Mouse (Mus musculus) myocyte (in vitro differentiated cells): ENCODE data around the gene Rbfox1. TPM values are rescaled to one million over a fixed set of nuclear protein-coding genes. Genes with fewer than 3 reads are reported as not detected.

Experiments
- H3K27me3 ChIP-seq: one replicate; pipeline ENCODE4 v1.6.1; 2011; ENCODE audit not compliant: control insufficient read depth, insufficient read depth, insufficient read length
- H3K36me3 ChIP-seq: one replicate; pipeline ENCODE4 v1.6.1; 2011; ENCODE audit not compliant: control insufficient read depth, insufficient read depth
- H3K4me2 ChIP-seq: one replicate; pipeline ENCODE4 v1.6.1; 2011; ENCODE audit warnings: low read depth, control low read depth
- H3K4me3 ChIP-seq: one replicate; pipeline ENCODE4 v1.5.1; 2011; ENCODE audit warnings: mild to moderate bottlenecking, control low read depth, moderate library complexity
- H3K79me2 ChIP-seq: one replicate; pipeline ENCODE4 v1.6.1; 2011; ENCODE audit not compliant: control insufficient read depth, insufficient read depth
- H3ac ChIP-seq: one replicate; pipeline ENCODE4 v1.6.1; 2011; ENCODE audit not compliant: control insufficient read depth, insufficient read length
- CEBPB ChIP-seq: IDR thresholded peaks from 2 replicates; pipeline ENCODE4 v1.6.1; 2011; ENCODE audit warnings: mild to moderate bottlenecking, moderate library complexity; ENCODE audit not compliant: poor library complexity, insufficient read depth, severe bottlenecking
- E2F4 ChIP-seq: IDR thresholded peaks from one replicate; pipeline ENCODE4 v1.6.1; 2011; ENCODE audit warnings: mild to moderate bottlenecking, control low read depth, moderate library complexity; ENCODE audit not compliant: insufficient read depth
- MAX ChIP-seq: IDR thresholded peaks from one replicate; pipeline ENCODE4 v1.6.1; 2011; ENCODE audit warnings: low read depth, mild to moderate bottlenecking, control low read depth
- MYOD1 ChIP-seq, 3 experiments: IDR thresholded peaks; one replicate each; pipeline ENCODE4 v1.6.1; 2011; ENCODE audit warnings: control low read depth in 2 of 3, low read depth in 2 of 3, mild to moderate bottlenecking in 2 of 3, moderate library complexity in 1 of 3; ENCODE audit not compliant: insufficient read length in 2 of 3, control insufficient read depth in 1 of 3
- MYOG ChIP-seq, 3 experiments: IDR thresholded peaks; one replicate each; pipeline ENCODE4 v1.6.1; 2011; ENCODE audit warnings: control low read depth in 2 of 3, low read depth in 2 of 3, mild to moderate bottlenecking in 2 of 3; ENCODE audit not compliant: insufficient read length in 2 of 3, control insufficient read depth in 1 of 3, insufficient read depth in 1 of 3
- POLR2A ChIP-seq: IDR thresholded peaks from one replicate; pipeline ENCODE4 v1.6.1; 2011; ENCODE audit warnings: low read depth, mild to moderate bottlenecking, control low read depth, moderate library complexity; ENCODE audit not compliant: insufficient read length
- POLR2AphosphoS2 ChIP-seq: IDR thresholded peaks from one replicate; pipeline ENCODE4 v1.6.1; 2011; ENCODE audit warnings: low read depth, control low read depth; ENCODE audit not compliant: insufficient read length
- REST ChIP-seq: IDR thresholded peaks from one replicate; pipeline ENCODE4 v1.6.1; 2011; ENCODE audit warnings: mild to moderate bottlenecking, control low read depth, moderate library complexity; ENCODE audit not compliant: insufficient read depth, insufficient read length
- SRF ChIP-seq: IDR thresholded peaks from one replicate; pipeline ENCODE4 v1.6.1; 2011; ENCODE audit warnings: low read depth; ENCODE audit not compliant: control insufficient read depth, insufficient read length
- TCF12 ChIP-seq: IDR thresholded peaks from one replicate; pipeline ENCODE4 v1.6.1; 2011; ENCODE audit warnings: mild to moderate bottlenecking, control low read depth; ENCODE audit not compliant: poor library complexity, insufficient read depth, severe bottlenecking
- TCF3 ChIP-seq: IDR thresholded peaks from one replicate; pipeline ENCODE4 v1.6.1; 2011; ENCODE audit warnings: low read depth, control low read depth; ENCODE audit not compliant: insufficient read length
- USF1 ChIP-seq: IDR thresholded peaks from one replicate; pipeline ENCODE4 v1.6.1; 2011; ENCODE audit warnings: low read depth, mild to moderate bottlenecking, control low read depth, moderate library complexity
- polyA plus RNA-seq: library from polyadenylated mRNA; unstranded; fragments of >200 nt; fragmentation: generic; extraction: Trizol; gene quantifications from one replicate; pipeline ENCODE4 v1.2.1, GENCODE M21; 2012; ENCODE audit warnings: missing spikeins

The Rbfox1 gene
- polyA plus RNA-seq, 1 experiment = 8.3 TPM

GRCm38 (mm10) chr16:7058556-7058955 lies 1173.4 kb downstream of the Rbfox1 start:
- Histone ChIP-seq H3K4me2 (no peak overlapping the region), H3K4me3 (no peak overlapping the region), H3K36me3 (no peaks in the 10 kb centered on the region), H3K79me2 (no peaks in the 10 kb centered on the region), H3K27me3 (no peaks in the 10 kb centered on the region), H3ac (no peak overlapping the region)
- TF ChIP-seq MYOG (IDR thresholded peaks at IDR 0.05; ENCODE audit: control insufficient read depth in 1 of 3, insufficient read depth in 1 of 3, insufficient read length in 2 of 3, low read depth in 2 of 3) (no peak), E2F4 (no peak), CEBPB (no peak), POLR2A (no peak), USF1 (no peak), SRF (no peak), MYOD1 (IDR thresholded peaks at IDR 0.05; ENCODE audit: control insufficient read depth in 1 of 3, insufficient read length in 2 of 3, low read depth in 2 of 3) (no peak), MAX (no peak), TCF12 (no peak), TCF3 (no peak), POLR2AphosphoS2 (no peak)

DNA sequence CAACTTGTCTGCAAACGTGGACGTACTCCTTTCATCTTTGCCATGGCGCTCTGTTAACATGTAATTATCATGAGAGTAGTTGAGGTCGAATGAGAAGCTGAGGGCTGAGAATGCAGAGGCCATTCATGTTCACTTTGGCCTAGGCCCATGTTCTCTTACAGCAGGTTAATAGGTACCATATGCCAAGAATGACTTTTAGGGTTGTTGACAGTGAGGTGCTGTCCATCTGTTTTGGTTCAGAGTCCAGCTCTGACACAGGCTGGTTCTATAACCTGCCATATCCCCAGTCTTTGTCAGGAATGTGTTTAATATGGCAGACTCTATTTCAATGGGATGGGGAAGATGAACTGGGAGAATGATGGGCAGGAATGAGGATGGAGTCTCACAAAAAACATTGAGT lies 1174.4 kb downstream of the Rbfox1 start:
- Histone ChIP-seq H3ac (no peak overlapping the region), H3K36me3 (no peaks in the 10 kb centered on the region), H3K27me3 (no peaks in the 10 kb centered on the region), H3K4me2 (no peak overlapping the region), H3K4me3 (no peak overlapping the region), H3K79me2 (no peaks in the 10 kb centered on the region)
- TF ChIP-seq MYOD1 (IDR thresholded peaks at IDR 0.05; ENCODE audit: control insufficient read depth in 1 of 3, insufficient read length in 2 of 3, low read depth in 2 of 3) (no peak), POLR2A (no peak), TCF3 (no peak), REST (no peak), CEBPB (no peak)

DNA sequence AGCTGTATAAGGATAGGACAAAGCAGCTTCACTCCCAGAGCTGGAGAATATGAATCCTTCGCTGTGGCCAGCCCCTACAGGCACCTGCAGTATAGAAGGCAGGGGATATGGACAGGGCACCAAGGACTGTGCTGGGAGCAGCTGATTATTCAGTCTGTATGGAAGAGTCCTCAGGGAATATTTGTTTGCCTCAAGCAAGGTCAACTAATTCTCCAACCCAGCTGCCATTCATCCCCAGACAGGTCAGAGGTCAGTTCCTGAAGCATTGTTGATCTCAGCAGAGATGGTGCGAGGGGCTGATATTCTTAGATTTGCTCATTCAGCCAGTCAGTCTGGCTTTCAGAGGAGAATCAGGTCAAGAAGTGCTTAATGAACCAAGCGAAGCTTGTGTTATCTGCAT lies 1175.7 kb downstream of the Rbfox1 start:
- H3K79me2 ChIP-seq = no peaks in the 10 kb centered on the region
- H3K36me3 ChIP-seq = no peaks in the 10 kb centered on the region
- no peak overlapping the region for H3K4me2 ChIP-seq
- H3K4me3 ChIP-seq = no peak overlapping the region
- H3K27me3 ChIP-seq = no peaks in the 10 kb centered on the region
- no peak overlapping the region for H3ac ChIP-seq
- no peak for TF ChIP-seq TCF3
- TF ChIP-seq TCF12 = no peak
- no peak for TF ChIP-seq CEBPB
- no peak for TF ChIP-seq MYOD1 (IDR thresholded peaks at IDR 0.05; ENCODE audit: control insufficient read depth in 1 of 3, insufficient read length in 2 of 3, low read depth in 2 of 3)
- no peak for TF ChIP-seq MAX
- no peak for TF ChIP-seq USF1
- TF ChIP-seq POLR2A = no peak
- TF ChIP-seq MYOG (IDR thresholded peaks at IDR 0.05; ENCODE audit: control insufficient read depth in 1 of 3, insufficient read depth in 1 of 3, insufficient read length in 2 of 3, low read depth in 2 of 3) = no peak
- TF ChIP-seq POLR2AphosphoS2 = no peak
- no peak for TF ChIP-seq SRF
- no peak for TF ChIP-seq E2F4
- no peak for TF ChIP-seq REST

GRCm38 (mm10) chr16:7062512-7062911 lies 1177.4 kb downstream of the Rbfox1 start:
- no peaks in the 10 kb centered on the region for H3K36me3 ChIP-seq
- no peaks in the 10 kb centered on the region for H3K27me3 ChIP-seq
- TF ChIP-seq POLR2A (no peak), REST (no peak), USF1 (no peak), TCF3 (no peak), MAX (no peak), SRF (no peak), TCF12 (no peak), MYOG (IDR thresholded peaks at IDR 0.05; ENCODE audit: control insufficient read depth in 1 of 3, insufficient read depth in 1 of 3, insufficient read length in 2 of 3, low read depth in 2 of 3) (no peak), E2F4 (no peak), CEBPB (no peak), MYOD1 (IDR thresholded peaks at IDR 0.05; ENCODE audit: control insufficient read depth in 1 of 3, insufficient read length in 2 of 3, low read depth in 2 of 3) (no peak), POLR2AphosphoS2 (no peak)
- no peak overlapping the region for H3K4me3 ChIP-seq
- H3K4me2 ChIP-seq = no peak overlapping the region
- H3K79me2 ChIP-seq = no peaks in the 10 kb centered on the region
- no peak overlapping the region for H3ac ChIP-seq

DNA sequence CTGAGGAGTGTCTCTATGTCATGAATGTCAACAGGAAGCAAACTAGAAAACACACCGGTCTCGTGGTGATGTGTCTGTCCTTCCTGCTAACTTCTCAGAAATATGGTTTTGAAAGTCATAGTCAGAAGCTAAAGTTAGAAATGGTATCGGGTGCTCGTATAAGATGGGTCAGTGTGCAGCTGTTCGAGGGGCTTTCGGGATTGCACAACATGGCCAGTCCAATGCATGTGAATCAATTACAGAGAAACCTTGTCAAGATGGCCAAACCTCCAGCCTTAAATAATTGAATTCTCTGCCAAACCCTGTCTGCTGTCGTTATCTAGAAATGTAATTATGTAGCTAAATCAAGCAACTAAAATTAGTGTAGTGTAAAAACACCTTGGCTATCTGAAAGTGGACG lies 1182.0 kb downstream of the Rbfox1 start:
- Histone ChIP-seq H3ac (no peak overlapping the region), H3K79me2 (no peaks in the 10 kb centered on the region), H3K4me2 (peak overlapping the region; percentile 8), H3K36me3 (no peaks in the 10 kb centered on the region), H3K4me3 (no peak overlapping the region), H3K27me3 (no peaks in the 10 kb centered on the region)
- TF ChIP-seq MYOD1 (IDR thresholded peaks at IDR 0.05; ENCODE audit: control insufficient read depth in 1 of 3, insufficient read length in 2 of 3, low read depth in 2 of 3) (peak in 2 of 3 experiments; percentile 62 to 67), MAX (no peak), MYOG (IDR thresholded peaks at IDR 0.05; ENCODE audit: control insufficient read depth in 1 of 3, insufficient read depth in 1 of 3, insufficient read length in 2 of 3, low read depth in 2 of 3) (peak in 2 of 3 experiments; percentile 36 to 56), SRF (no peak), CEBPB (peak; percentile 84; the same call in 1 of the 2 replicates), TCF12 (peak; percentile 7)
